Mouse (Mus musculus) spleen, adult 2 months (tissue): ENCODE results near the gene Foxf1. TPM values are rescaled to one million over a fixed set of nuclear protein-coding genes. Genes with fewer than 3 reads are reported as not detected.

Experiments used
- DNase-seq, 2 experiments: peaks; one replicate each; pipeline versions ENCODE4 v3.0.0 to v3.0.0-alpha.2; 2012 to 2021; ENCODE audit warnings: low spot score in 2 of 2, low read depth in 1 of 2
- H3K27ac ChIP-seq: fragments of 200-500 bp; 2 replicates; pipeline ENCODE4 v1.5.1; 2012; ENCODE audit warnings: low read length, inconsistent platforms; ENCODE audit not compliant: insufficient read depth
- H3K27me3 ChIP-seq: fragments of 200-500 bp; 2 replicates; pipeline ENCODE4 v1.6.1; 2012; ENCODE audit warnings: mild to moderate bottlenecking, moderate library complexity, low read length, inconsistent platforms; ENCODE audit not compliant: control insufficient read depth, insufficient read depth
- H3K36me3 ChIP-seq: fragments of 200-500 bp; 2 replicates; pipeline ENCODE4 v1.6.1; 2012; ENCODE audit warnings: mild to moderate bottlenecking, low read length, inconsistent platforms; ENCODE audit not compliant: control insufficient read depth, insufficient read depth
- H3K4me1 ChIP-seq: fragments of 200-500 bp; 2 replicates; pipeline ENCODE4 v1.6.1; 2011; ENCODE audit warnings: inconsistent platforms; ENCODE audit not compliant: control insufficient read depth, insufficient read depth, insufficient read length
- H3K4me3 ChIP-seq: fragments of 200-500 bp; 2 replicates; pipeline ENCODE4 v1.5.1; 2011; ENCODE audit warnings: mild to moderate bottlenecking, inconsistent platforms; ENCODE audit not compliant: insufficient read depth, insufficient read length; ENCODE audit errors: extremely low read depth
- CTCF ChIP-seq: fragments of 200-500 bp; IDR thresholded peaks from 2 replicates; pipeline ENCODE4 v1.5.1; 2011; ENCODE audit warnings: mild to moderate bottlenecking, inconsistent platforms; ENCODE audit not compliant: insufficient read depth, insufficient read length, insufficient replicate concordance; ENCODE audit errors: extremely low read depth
- POLR2A ChIP-seq: fragments of 200-500 bp; IDR thresholded peaks from 2 replicates; pipeline ENCODE4 v1.6.1; 2011; ENCODE audit warnings: low read depth, low read length, inconsistent platforms
- WGBS: fragments of 180-500 bp; shearing (Covaris S2); methylation state at CpG from one replicate; pipeline ENCODE4 v1.1.7; 2018; 5-methylcytosine and 5-hydroxymethylcytosine counted together
- polyA plus RNA-seq: library from polyadenylated mRNA; depleted of rRNA; stranded (reverse); fragments of >200 nt; gene quantifications from 2 replicates; pipeline ENCODE4 v1.2.3, GENCODE M21; 2012

Foxf1 gene
- polyA plus RNA-seq, 1 experiment, result 1.8 TPM

- H3K4me3 ChIP-seq, result no peak overlapping the region
- WGBS, result 6% methylated on average over 25 of the region's 25 CpGs
- DNase-seq, result no peak
- no peak overlapping the region for H3K27ac ChIP-seq
- H3K4me1 ChIP-seq, result peaks cover 15% of the 10 kb centered on the region
- H3K36me3 ChIP-seq, result no peaks in the 10 kb centered on the region
- TF ChIP-seq CTCF, result no peak
- TF ChIP-seq POLR2A, result no peak
- H3K27me3 ChIP-seq, result peaks cover 32% of the 10 kb centered on the region
Observed at GRCm38 (mm10) chr8:121115136-121115535, 30.9 kb downstream of the Foxf1 start.

GRCm38 (mm10) chr8:121115948-121116347 lies 31.8 kb downstream of the Foxf1 start, which contains the start of gene Foxc2:
TSS of gene Foxc2 (plus strand) at chr8:121116171.
- no peaks in the 10 kb centered on the region for H3K36me3 ChIP-seq
- WGBS, result 4% methylated on average over 25 of the region's 25 CpGs
- peaks cover 15% of the 10 kb centered on the region for H3K4me1 ChIP-seq
- no peak within 1 kb of the TSS for H3K27ac ChIP-seq
- peak within 1 kb of the TSS; percentile 63 for H3K4me3 ChIP-seq
- no peak for TF ChIP-seq CTCF
- H3K27me3 ChIP-seq, result peaks cover 34% of the 10 kb centered on the region
- DNase-seq, result peak; percentile 66 to 75

DNA sequence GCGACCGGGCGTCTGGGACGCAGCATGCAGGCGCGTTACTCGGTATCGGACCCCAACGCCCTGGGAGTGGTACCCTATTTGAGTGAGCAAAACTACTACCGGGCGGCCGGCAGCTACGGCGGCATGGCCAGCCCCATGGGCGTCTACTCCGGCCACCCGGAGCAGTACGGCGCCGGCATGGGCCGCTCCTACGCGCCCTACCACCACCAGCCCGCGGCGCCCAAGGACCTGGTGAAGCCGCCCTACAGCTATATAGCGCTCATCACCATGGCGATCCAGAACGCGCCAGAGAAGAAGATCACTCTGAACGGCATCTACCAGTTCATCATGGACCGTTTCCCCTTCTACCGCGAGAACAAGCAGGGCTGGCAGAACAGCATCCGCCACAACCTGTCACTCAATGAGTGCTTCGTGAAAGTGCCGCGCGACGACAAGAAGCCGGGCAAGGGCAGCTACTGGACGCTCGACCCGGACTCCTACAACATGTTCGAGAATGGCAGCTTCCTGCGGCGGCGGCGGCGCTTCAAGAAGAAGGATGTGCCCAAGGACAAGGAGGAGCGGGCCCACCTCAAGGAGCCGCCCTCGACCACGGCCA lies 32.5 kb downstream of the Foxf1 start:
- no peak for DNase-seq
- Histone ChIP-seq H3K36me3 (no peaks in the 10 kb centered on the region), H3K27me3 (peaks cover 37% of the 10 kb centered on the region), H3K27ac (no peak overlapping the region), H3K4me1 (peaks cover 11% of the 10 kb centered on the region; the same call in 1 of the 2 replicates), H3K4me3 (peak overlapping the region; percentile 63)
- TF ChIP-seq CTCF (no peak), POLR2A (no peak)
- WGBS, result 11% methylated on average over 55 of the region's 55 CpGs

DNA sequence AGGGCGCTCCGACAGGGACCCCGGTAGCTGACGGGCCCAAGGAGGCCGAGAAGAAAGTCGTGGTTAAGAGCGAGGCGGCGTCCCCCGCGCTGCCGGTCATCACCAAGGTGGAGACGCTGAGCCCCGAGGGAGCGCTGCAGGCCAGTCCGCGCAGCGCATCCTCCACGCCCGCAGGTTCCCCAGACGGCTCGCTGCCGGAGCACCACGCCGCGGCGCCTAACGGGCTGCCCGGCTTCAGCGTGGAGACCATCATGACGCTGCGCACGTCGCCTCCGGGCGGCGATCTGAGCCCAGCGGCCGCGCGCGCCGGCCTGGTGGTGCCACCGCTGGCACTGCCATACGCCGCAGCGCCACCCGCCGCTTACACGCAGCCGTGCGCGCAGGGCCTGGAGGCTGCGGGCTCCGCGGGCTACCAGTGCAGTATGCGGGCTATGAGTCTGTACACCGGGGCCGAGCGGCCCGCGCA lies 33.0 kb downstream of the Foxf1 start:
- peaks cover 39% of the 10 kb centered on the region for H3K27me3 ChIP-seq
- 7% methylated on average over 61 of the region's 62 CpGs for WGBS

GRCm38 (mm10) chr8:121117906-121118305 lies 33.7 kb downstream of the Foxf1 start:
- H3K36me3 ChIP-seq, result no peaks in the 10 kb centered on the region
- H3K4me1 ChIP-seq, result peaks cover 11% of the 10 kb centered on the region; the same call in 1 of the 2 replicates
- TF ChIP-seq POLR2A, result no peak
- TF ChIP-seq CTCF, result no peak
- no peak overlapping the region for H3K4me3 ChIP-seq
- DNase-seq, result no peak
- no peak overlapping the region for H3K27ac ChIP-seq
- 12% methylated on average over 28 of the region's 28 CpGs for WGBS
- peaks cover 42% of the 10 kb centered on the region for H3K27me3 ChIP-seq

More for the DNA sequence above, 33.0 kb downstream of the Foxf1 start:
- H3K4me3 ChIP-seq, result peak overlapping the region; percentile 1; the same call in 1 of the 2 replicates
- H3K4me1 ChIP-seq, result peaks cover 11% of the 10 kb centered on the region; the same call in 1 of the 2 replicates
- H3K36me3 ChIP-seq, result no peaks in the 10 kb centered on the region
- no peak for DNase-seq
- H3K27ac ChIP-seq, result no peak overlapping the region
- TF ChIP-seq POLR2A, result no peak
- TF ChIP-seq CTCF, result no peak

GRCm38 (mm10) chr8:121118634-121119420 lies 34.6 kb downstream of the Foxf1 start:
- TF ChIP-seq CTCF (no peak), POLR2A (no peak)
- Histone ChIP-seq H3K27me3 (peaks cover 42% of the 10 kb centered on the region), H3K27ac (no peak overlapping the region), H3K4me1 (peaks cover 11% of the 10 kb centered on the region; the same call in 1 of the 2 replicates), H3K4me3 (no peak overlapping the region), H3K36me3 (no peaks in the 10 kb centered on the region)
- 19% methylated on average over 18 of the region's 18 CpGs for WGBS
- DNase-seq, result no peak
